Mouse (Mus musculus) ES-Bruce4 (cell line): ENCODE measurements around the gene Arcn1.

Experiments used
- CTCF ChIP-seq: IDR thresholded peaks from one replicate; pipeline ENCODE4 v1.8.1; 2011; ENCODE audit warnings: low read depth, low read length
- EP300 ChIP-seq: IDR thresholded peaks from 2 replicates; pipeline ENCODE4 v1.6.1; 2011; ENCODE audit warnings: low read depth, low read length; ENCODE audit not compliant: insufficient read depth
- POLR2A ChIP-seq: IDR thresholded peaks from one replicate; pipeline ENCODE4 v1.8.1; 2011; ENCODE audit warnings: low read length; ENCODE audit not compliant: insufficient read depth

GRCm38 (mm10) chr9:44719632-44720357 is 47.9 kb downstream of the Arcn1 start:
- TF ChIP-seq POLR2A: no peak
- TF ChIP-seq CTCF: no peak
- TF ChIP-seq EP300: no peak
